Mouse (Mus musculus): ENCODE measurements around the gene Cbx7. TPM values are rescaled to one million over a fixed set of nuclear protein-coding genes. Genes with fewer than 3 reads are reported as not detected.
A peak's percentile ranks its signal among the peaks of the same experiment; 100 is the strongest.

Cbx7 gene
- total and polyA plus RNA-seq, 3 experiments = 2.9 to 11.1 TPM; not detected in 1

- TF ChIP-seq UBTF (IDR thresholded peaks at IDR 0.05; ENCODE audit: borderline replicate concordance, insufficient read depth, low read depth, low read length) (no peak), RCOR1 (IDR thresholded peaks at IDR 0.05; ENCODE audit: low read depth, low read length) (no peak), JUND (IDR thresholded peaks at IDR 0.05; ENCODE audit: low read depth, low read length) (no peak), USF2 (IDR thresholded peaks at IDR 0.05; ENCODE audit: borderline replicate concordance in 1 of 2, insufficient read depth in 1 of 2, low read depth in 1 of 2, low read length in 2 of 2) (no peak), ZKSCAN1 (IDR thresholded peaks at IDR 0.05; ENCODE audit: low read depth, low read length) (no peak), MEF2A (IDR thresholded peaks at IDR 0.05; ENCODE audit: extremely low read depth, insufficient replicate concordance, low read depth, low read length, poor library complexity, severe bottlenecking) (no peak), GATA1 (IDR thresholded peaks at IDR 0.05; ENCODE audit: low read depth, low read length) (no peak), KAT2A (conservative IDR thresholded peaks at IDR 0.05; ENCODE audit: low read depth, low read length) (no peak; the same call in 1 of the 2 replicates), MYC (IDR thresholded peaks at IDR 0.05; ENCODE audit: low read depth, low read length) (peak; percentile 42), EP300 (IDR thresholded peaks at IDR 0.05; ENCODE audit: low read depth in 1 of 2, low read length in 2 of 2) (no peak), POLR2AphosphoS5 (IDR thresholded peaks at IDR 0.05; ENCODE audit: borderline replicate concordance, low read depth, low read length) (no peak), NRF1 (IDR thresholded peaks at IDR 0.05; ENCODE audit: insufficient read depth, low read depth, low read length, poor library complexity, severe bottlenecking) (peak; percentile 94), ETS1 (IDR thresholded peaks at IDR 0.05; ENCODE audit: low read depth, low read length) (no peak), POLR2AphosphoS2 (IDR thresholded peaks at IDR 0.05; ENCODE audit: low read length) (peak; percentile 70; the same call in 1 of the 2 replicates), TBP (IDR thresholded peaks at IDR 0.05; ENCODE audit: low read depth, low read length) (peak; percentile 75), SMC3 (IDR thresholded peaks at IDR 0.05; ENCODE audit: low read depth, low read length) (no peak), SIN3A (IDR thresholded peaks at IDR 0.05; ENCODE audit: low read length) (peak; percentile 28; the same call in 1 of the 2 replicates), MXI1 (IDR thresholded peaks at IDR 0.05; ENCODE audit: low read depth, low read length) (0 out of 2 replicates have a peak, but pooled peaks have one; percentile 33), MAZ (IDR thresholded peaks at IDR 0.05; ENCODE audit: low read depth, low read length) (0 out of 2 replicates have a peak, but pooled peaks have one; percentile 44), CTCF (IDR thresholded peaks at IDR 0.05 in 2 of 3, conservative IDR thresholded peaks at IDR 0.05 in 1 of 3; ENCODE audit: control insufficient read depth in 1 of 3, insufficient read depth in 1 of 3, low read depth in 2 of 3, low read length in 3 of 3, poor library complexity in 1 of 3, severe bottlenecking in 1 of 3) (no peak), TAL1 (IDR thresholded peaks at IDR 0.05; ENCODE audit: low read length) (no peak), USF1 (IDR thresholded peaks at IDR 0.05; ENCODE audit: low read depth, low read length) (peak; percentile 49; the same call in 1 of the 2 replicates), NELFE (IDR thresholded peaks at IDR 0.05; ENCODE audit: low read depth, low read length) (peak; percentile 70)
Observed at GRCm38 (mm10) chr15:79939020-79939419, 31.9 kb downstream of the Cbx7 start (continued).

GRCm38 (mm10) chr15:79936374-79936751 lies 34.6 kb downstream of the Cbx7 start:
- H3K27me3 ChIP-seq (ENCODE audit: control insufficient read depth in 1 of 2, insufficient read depth in 2 of 2, low read length in 2 of 2) = no peaks in the 10 kb centered on the region
- H3K9ac ChIP-seq (ENCODE audit: control insufficient read depth, low read depth, low read length, poor library complexity, severe bottlenecking) = no peak overlapping the region
- peaks cover 0 to 4% of the 10 kb centered on the region in 2 experiments; a peak in 1 of 4 replicates for H3K36me3 ChIP-seq (ENCODE audit: control insufficient read depth in 1 of 2, insufficient read depth in 2 of 2, low read length in 2 of 2)
- peaks cover 4 to 19% of the 10 kb centered on the region in 2 experiments; a peak in 3 of 4 replicates for H3K4me1 ChIP-seq (ENCODE audit: control insufficient read depth in 1 of 2, insufficient read depth in 2 of 2, low read length in 2 of 2)
- H3K79me2 ChIP-seq (ENCODE audit: control insufficient read depth, insufficient read depth, low read length, poor library complexity) = no peaks in the 10 kb centered on the region; the same call in 1 of the 2 replicates
- no peak for DNase-seq (ENCODE audit: low read depth, low spot score)
- TF ChIP-seq EP300 (IDR thresholded peaks at IDR 0.05; ENCODE audit: low read depth in 1 of 2, low read length in 2 of 2) (no peak), USF1 (IDR thresholded peaks at IDR 0.05; ENCODE audit: low read depth, low read length) (peak; percentile 45; the same call in 1 of the 2 replicates)
- H3K27ac ChIP-seq (ENCODE audit: control insufficient read depth, low read depth, low read length) = no peak overlapping the region
- H3K4me3 ChIP-seq (ENCODE audit: control insufficient read depth in 1 of 2, insufficient read depth in 1 of 2, low read depth in 2 of 2, low read length in 2 of 2) = no peak overlapping the region
- no peaks in the 10 kb centered on the region for H3K9me3 ChIP-seq (replicated peaks; ENCODE audit: insufficient read depth, low read length)

Measured in MEL (cell line).